Mouse (Mus musculus): ENCODE data around the gene Sgce.
"Not testable (repeated sequence)": the region's sequence is repeated elsewhere in the genome, so short reads cannot be mapped to it uniquely, and the experiment has no call there.

Gene Sgce

GRCm38 (mm10) chr6:4722739-4723138, 24.3 kb downstream of the Sgce start:
- no peak for DNase-seq (ENCODE audit: low spot score)

- no peak for DNase-seq (ENCODE audit: low spot score)
Measured at GRCm38 (mm10) chr6:4722142-4722541, 24.9 kb downstream of the Sgce start.

GRCm38 (mm10) chr6:4717344-4717743, 29.7 kb downstream of the Sgce start:
- no peak for DNase-seq (ENCODE audit: low spot score)

- DNase-seq (ENCODE audit: low spot score), result no peak
Measured at GRCm38 (mm10) chr6:4716171-4716570, 30.8 kb downstream of the Sgce start.

- DNase-seq (ENCODE audit: low spot score), result no peak
Measured at GRCm38 (mm10) chr6:4708971-4709370, 38.0 kb downstream of the Sgce start.

GRCm38 (mm10) chr6:4706415-4706814, 40.6 kb downstream of the Sgce start:
- DNase-seq (ENCODE audit: low spot score), result no peak

GRCm38 (mm10) chr6:4703908-4704307, 43.1 kb downstream of the Sgce start:
- DNase-seq (ENCODE audit: low spot score), result no peak

- no peak for DNase-seq (ENCODE audit: low spot score)
Measured at GRCm38 (mm10) chr6:4701641-4702040, 45.4 kb downstream of the Sgce start.

GRCm38 (mm10) chr6:4695778-4696177, 51.2 kb downstream of the Sgce start:
- no peak for DNase-seq (ENCODE audit: low spot score)

- no peak for DNase-seq (ENCODE audit: low spot score)
Measured at GRCm38 (mm10) chr6:4694672-4695231, 52.3 kb downstream of the Sgce start.

- no peak for DNase-seq (ENCODE audit: low spot score)
Measured at GRCm38 (mm10) chr6:4693544-4693943, 53.5 kb downstream of the Sgce start.

GRCm38 (mm10) chr6:4690438-4690837, 56.6 kb downstream of the Sgce start:
- DNase-seq (ENCODE audit: low spot score), result no peak

- no peak for DNase-seq (ENCODE audit: low spot score)
Measured at GRCm38 (mm10) chr6:4684706-4685340, 62.2 kb downstream of the Sgce start.

- no peak for DNase-seq (ENCODE audit: low spot score)
Measured at GRCm38 (mm10) chr6:4680576-4680975, 66.4 kb downstream of the Sgce start.

- no peak for DNase-seq (ENCODE audit: low spot score)
Measured at GRCm38 (mm10) chr6:4679981-4680380, 67.0 kb downstream of the Sgce start.

- no peak for DNase-seq (ENCODE audit: low spot score)
Measured at GRCm38 (mm10) chr6:4677356-4677761, 69.6 kb downstream of the Sgce start.

- DNase-seq (ENCODE audit: low spot score), result no peak
Measured at GRCm38 (mm10) chr6:4665154-4665553, 81.9 kb downstream of the Sgce start.

GRCm38 (mm10) chr6:4664313-4664712, 82.7 kb downstream of the Sgce start:
- no peak for DNase-seq (ENCODE audit: low spot score)

GRCm38 (mm10) chr6:4663516-4663915, 83.5 kb downstream of the Sgce start:
- peak; percentile 30 for DNase-seq (ENCODE audit: low spot score)

- DNase-seq (ENCODE audit: low spot score), result no peak
Measured at GRCm38 (mm10) chr6:4658861-4659260, 88.1 kb downstream of the Sgce start.

GRCm38 (mm10) chr6:4655924-4656323, 91.1 kb downstream of the Sgce start:
- no peak for DNase-seq (ENCODE audit: low spot score)

- no peak for DNase-seq (ENCODE audit: low spot score)
Measured at GRCm38 (mm10) chr6:4655466-4655865, 91.5 kb downstream of the Sgce start.

GRCm38 (mm10) chr6:4653741-4654140, 93.3 kb downstream of the Sgce start:
- not testable (repeated sequence) for DNase-seq (ENCODE audit: low spot score)

- no peak for DNase-seq (ENCODE audit: low spot score)
Measured at GRCm38 (mm10) chr6:4652596-4653134, 94.3 kb downstream of the Sgce start.

All from urinary bladder, postnatal 14 days (tissue).